In genomic region chr2:36097129-36097815, GRCm38 (mm10) we compare ENCODE assay signal across 25 mouse cellular contexts. TPM values are rescaled to one million over a fixed set of nuclear protein-coding genes. Genes with fewer than 3 reads are reported as not detected.
A peak's percentile ranks its signal among the peaks of the same experiment; 100 is the strongest.
DNase-seq lines count a peak whose midpoint lies in the region; ATAC-seq lines count a peak whose summit lies in the region.
"Had no signal": no experiment of that assay in that cellular context is flagged by ENCODE, and none has a peak within 500 bp of the region (broad histone marks: within the 10 kb centered on the region; RNA-seq: fewer than 3 reads in every experiment).

No protein-coding gene starts in this region.

- H3K27ac ChIP-seq in hindbrain, embryonic 11.5 days (ENCODE audit: low read depth, low read length): no peak overlapping the region
- H3K27ac ChIP-seq in hindbrain, embryonic 13.5 days: no peak overlapping the region
- no peak overlapping the region for H3K27ac ChIP-seq in neural tube, embryonic 15.5 days (replicated peaks)
- H3K27ac ChIP-seq in forebrain, embryonic 15.5 days (replicated peaks): 0 out of 2 replicates have a peak overlapping the region, but pooled peaks have one; percentile 9
- H3K27ac ChIP-seq: embryonic facial prominence, embryonic 15.5 days; hindbrain, embryonic 14.5 days; kidney, postnatal 0 days; limb, embryonic 15.5 days; stomach, embryonic 15.5 days had no signal

- no peak overlapping the region for H3K9ac ChIP-seq in hindbrain, embryonic 11.5 days (ENCODE audit: low read depth, low read length)
- H3K9ac ChIP-seq in hindbrain, embryonic 13.5 days: no peak overlapping the region
- no peak overlapping the region for H3K9ac ChIP-seq in neural tube, embryonic 15.5 days (replicated peaks)
- H3K9ac ChIP-seq in forebrain, embryonic 15.5 days (replicated peaks): 0 out of 2 replicates have a peak overlapping the region, but pooled peaks have one; percentile 14
- H3K9ac ChIP-seq: embryonic facial prominence, embryonic 15.5 days; hindbrain, embryonic 14.5 days; limb, embryonic 15.5 days; stomach, embryonic 15.5 days had no signal

- H3K36me3 ChIP-seq in hindbrain, embryonic 11.5 days (ENCODE audit: control insufficient read depth, insufficient read depth, low read length): no peaks in the 10 kb centered on the region
- H3K36me3 ChIP-seq in hindbrain, embryonic 13.5 days: no peaks in the 10 kb centered on the region
- H3K36me3 ChIP-seq in neural tube, embryonic 15.5 days: no peaks in the 10 kb centered on the region
- no peaks in the 10 kb centered on the region for H3K36me3 ChIP-seq in forebrain, embryonic 15.5 days
- H3K36me3 ChIP-seq: embryonic facial prominence, embryonic 15.5 days; limb, embryonic 15.5 days; stomach, embryonic 15.5 days had no signal

- no peaks in the 10 kb centered on the region for H3K9me3 ChIP-seq in hindbrain, embryonic 11.5 days (ENCODE audit: control insufficient read depth, low read length)
- no peaks in the 10 kb centered on the region for H3K9me3 ChIP-seq in hindbrain, embryonic 13.5 days
- H3K9me3 ChIP-seq in neural tube, embryonic 15.5 days (replicated peaks): no peaks in the 10 kb centered on the region
- no peaks in the 10 kb centered on the region for H3K9me3 ChIP-seq in forebrain, embryonic 15.5 days
- H3K9me3 ChIP-seq: embryonic facial prominence, embryonic 15.5 days; limb, embryonic 15.5 days; megakaryocyte, embryonic 14.5 days; stomach, embryonic 15.5 days had no signal

- H3K4me3 ChIP-seq in hindbrain, embryonic 11.5 days (ENCODE audit: low read depth, low read length): no peak overlapping the region
- H3K4me3 ChIP-seq in hindbrain, embryonic 13.5 days: no peak overlapping the region
- no peak overlapping the region for H3K4me3 ChIP-seq in neural tube, embryonic 15.5 days (replicated peaks)
- peak overlapping the region; percentile 8 for H3K4me3 ChIP-seq in forebrain, embryonic 15.5 days
- H3K4me3 ChIP-seq: embryonic facial prominence, embryonic 15.5 days; limb, embryonic 15.5 days; megakaryocyte, embryonic 14.5 days; stomach, embryonic 15.5 days had no signal

- 0 out of 2 replicates have a peak, but pooled peaks cover 2% of the 10 kb centered on the region for H3K4me1 ChIP-seq in hindbrain, embryonic 11.5 days (replicated peaks; ENCODE audit: control insufficient read depth, insufficient read depth, low read length)
- peaks cover 7% of the 10 kb centered on the region for H3K4me1 ChIP-seq in hindbrain, embryonic 13.5 days (replicated peaks)
- H3K4me1 ChIP-seq in neural tube, embryonic 15.5 days: peaks cover 13% of the 10 kb centered on the region
- peaks cover 11% of the 10 kb centered on the region; the same call in 1 of the 2 replicates for H3K4me1 ChIP-seq in forebrain, embryonic 15.5 days
- H3K4me1 ChIP-seq: stomach, embryonic 15.5 days had no signal

- ATAC-seq in hindbrain, embryonic 11.5 days (ENCODE audit: low FRiP score): no peak
- ATAC-seq in hindbrain, embryonic 13.5 days (ENCODE audit: low FRiP score): no peak
- ATAC-seq in neural tube, embryonic 15.5 days (ENCODE audit: low FRiP score): no peak
- ATAC-seq in forebrain, embryonic 15.5 days (replicated peaks): no peak
- ATAC-seq: intestine, embryonic 16.5 days had no signal

- H3K4me2 ChIP-seq in hindbrain, embryonic 11.5 days (replicated peaks; ENCODE audit: low read depth, low read length): no peak overlapping the region
- no peak overlapping the region for H3K4me2 ChIP-seq in hindbrain, embryonic 13.5 days
- no peak overlapping the region for H3K4me2 ChIP-seq in neural tube, embryonic 15.5 days
- H3K4me2 ChIP-seq in forebrain, embryonic 15.5 days (replicated peaks): peak overlapping the region; percentile 52
- H3K4me2 ChIP-seq: embryonic facial prominence, embryonic 15.5 days; heart, embryonic 11.5 days; hindbrain, embryonic 14.5 days; limb, embryonic 15.5 days; stomach, embryonic 15.5 days had no signal

- WGBS in hindbrain, embryonic 11.5 days: 2% methylated on average over 18 of the region's 18 CpGs
- 3% methylated on average over 18 of the region's 18 CpGs for WGBS in hindbrain, embryonic 13.5 days
- WGBS in neural tube, embryonic 15.5 days: 2% methylated on average over 18 of the region's 18 CpGs
- WGBS in forebrain, embryonic 15.5 days: 3% methylated on average over 18 of the region's 18 CpGs

- peak; percentile 61 for DNase-seq in hindbrain, embryonic 11.5 days (ENCODE audit: low spot score)
- DNase-seq in neural tube, embryonic 10.5 days (ENCODE audit: extremely low spot score, low spot score): peak; percentile 65
- DNase-seq in thymus, postnatal 36 days: no peak
- no peak for DNase-seq in kidney, adult 8-10 months
- DNase-seq: adrenal gland, postnatal 36 days; cerebellum, adult 11-12 months; cerebellum, postnatal 36 days; heart, postnatal 10 days; layer of hippocampus, postnatal 36 days; right cerebral cortex, postnatal 25 days; thymus, adult 18-20 months had no signal

- H3K27me3 ChIP-seq in hindbrain, embryonic 11.5 days (ENCODE audit: control insufficient read depth, insufficient read depth, low read length): peaks cover 98% of the 10 kb centered on the region
- peaks cover 100% of the 10 kb centered on the region for H3K27me3 ChIP-seq in hindbrain, embryonic 13.5 days
- H3K27me3 ChIP-seq in neural tube, embryonic 15.5 days (replicated peaks): peaks cover 99% of the 10 kb centered on the region
- H3K27me3 ChIP-seq in forebrain, embryonic 15.5 days: peaks cover 97% of the 10 kb centered on the region

RNA-seq across cellular contexts. Expression of gene Lhx6, which starts 7.9 kb away (rescaled TPM):
- polyA plus RNA-seq in hindbrain, embryonic 11.5 days (2014; fragmentation: Nextera tagmentation; extraction: Ambion mirVana): 0.93 and 1.3 TPM in 2 replicates
- polyA plus RNA-seq in hindbrain, embryonic 13.5 days (2015; fragmentation: Nextera tagmentation; extraction: Ambion mirVana): 0.73 and 0.78 TPM in 2 replicates
- polyA plus RNA-seq in neural tube, embryonic 15.5 days (2015; fragmentation: Nextera tagmentation; extraction: Ambion mirVana): 0.67 and 1.2 TPM in 2 replicates
- 36.3 and 36.8 TPM in 2 replicates for polyA plus RNA-seq in forebrain, embryonic 15.5 days (2015; fragmentation: Nextera tagmentation; extraction: Ambion mirVana)
- polyA plus RNA-seq: neural tube, embryonic 14.5 days had no signal

RNA-seq across cellular contexts. Expression of gene Mrrf, which starts 38.9 kb away (rescaled TPM):
- polyA plus RNA-seq in hindbrain, embryonic 11.5 days (2014; fragmentation: Nextera tagmentation; extraction: Ambion mirVana): 29.7 and 35.9 TPM in 2 replicates
- 23.8 and 27.2 TPM in 2 replicates for polyA plus RNA-seq in hindbrain, embryonic 13.5 days (2015; fragmentation: Nextera tagmentation; extraction: Ambion mirVana)
- polyA plus RNA-seq in neural tube, embryonic 15.5 days (2015; fragmentation: Nextera tagmentation; extraction: Ambion mirVana): 20.0 and 27.1 TPM in 2 replicates
- polyA plus RNA-seq in forebrain, embryonic 15.5 days (2015; fragmentation: Nextera tagmentation; extraction: Ambion mirVana): 21.4 and 24.1 TPM in 2 replicates

RNA-seq across cellular contexts. Expression of gene Rbm18, which starts 39.3 kb away (rescaled TPM):
- polyA plus RNA-seq in hindbrain, embryonic 11.5 days (2014; fragmentation: Nextera tagmentation; extraction: Ambion mirVana): 121 and 131 TPM in 2 replicates
- 142 and 148 TPM in 2 replicates for polyA plus RNA-seq in hindbrain, embryonic 13.5 days (2015; fragmentation: Nextera tagmentation; extraction: Ambion mirVana)
- 105 and 112 TPM in 2 replicates for polyA plus RNA-seq in neural tube, embryonic 15.5 days (2015; fragmentation: Nextera tagmentation; extraction: Ambion mirVana)
- 149 and 164 TPM in 2 replicates for polyA plus RNA-seq in forebrain, embryonic 15.5 days (2015; fragmentation: Nextera tagmentation; extraction: Ambion mirVana)

RNA-seq across cellular contexts. Expression of gene Morn5, which starts 48.0 kb away (rescaled TPM):
- polyA plus RNA-seq in hindbrain, embryonic 11.5 days (2014; fragmentation: Nextera tagmentation; extraction: Ambion mirVana): 3.6 and 4.0 TPM in 2 replicates
- polyA plus RNA-seq in hindbrain, embryonic 13.5 days (2015; fragmentation: Nextera tagmentation; extraction: Ambion mirVana): 1.9 and 5.7 TPM in 2 replicates
- 1.3 and 1.4 TPM in 2 replicates for polyA plus RNA-seq in neural tube, embryonic 15.5 days (2015; fragmentation: Nextera tagmentation; extraction: Ambion mirVana)
- 1.7 and 2.5 TPM in 2 replicates for polyA plus RNA-seq in forebrain, embryonic 15.5 days (2015; fragmentation: Nextera tagmentation; extraction: Ambion mirVana)
- polyA plus RNA-seq: limb, embryonic 15.5 days; liver, embryonic 16.5 days; spleen, adult 2 months had no signal

RNA-seq across cellular contexts. Expression of gene Ndufa8, which starts 48.1 kb away (rescaled TPM):
- 196 and 198 TPM in 2 replicates for polyA plus RNA-seq in hindbrain, embryonic 11.5 days (2014; fragmentation: Nextera tagmentation; extraction: Ambion mirVana)
- polyA plus RNA-seq in hindbrain, embryonic 13.5 days (2015; fragmentation: Nextera tagmentation; extraction: Ambion mirVana): 261 and 262 TPM in 2 replicates
- 337 and 374 TPM in 2 replicates for polyA plus RNA-seq in neural tube, embryonic 15.5 days (2015; fragmentation: Nextera tagmentation; extraction: Ambion mirVana)
- polyA plus RNA-seq in forebrain, embryonic 15.5 days (2015; fragmentation: Nextera tagmentation; extraction: Ambion mirVana): 259 and 263 TPM in 2 replicates

Comparison
In these comparisons a context has a peak if more than half of its experiments do, and no peak if none do; other contexts are left out.
1. DNase-seq: peak in hindbrain, embryonic 11.5 days (single experiment) and neural tube, embryonic 10.5 days (single experiment); none in thymus, postnatal 36 days (0 of 2) and kidney, adult 8-10 months (0 of 2).
2. RNA of gene Lhx6, which starts 7.9 kb away (polyA plus RNA-seq): 36.3 to 36.8 TPM in forebrain, embryonic 15.5 days; 0.93 to 1.3 TPM in hindbrain, embryonic 11.5 days, 0.73 to 0.78 TPM in hindbrain, embryonic 13.5 days and 0.67 to 1.2 TPM in neural tube, embryonic 15.5 days; every median in the first group is over 10 times any median in the second.